Mouse (Mus musculus): ENCODE data around the gene Bclaf1.

The Bclaf1 gene

GRCm38 (mm10) chr10:20311918-20312735 is at the start of gene Bclaf1:
TSS of gene Bclaf1 (plus strand) at chr10:20312469.
- peak; percentile 99 to 100 for DNase-seq

GRCm38 (mm10) chr10:20262896-20263295 is 49.4 kb upstream of the Bclaf1 start:
- DNase-seq: no peak

GRCm38 (mm10) chr10:20264479-20264878 is 47.8 kb upstream of the Bclaf1 start:
- DNase-seq: no peak

GRCm38 (mm10) chr10:20267032-20267431 is 45.2 kb upstream of the Bclaf1 start:
- DNase-seq: no peak

GRCm38 (mm10) chr10:20268945-20269344 is 43.3 kb upstream of the Bclaf1 start:
- no peak for DNase-seq

GRCm38 (mm10) chr10:20272380-20272779 is 39.9 kb upstream of the Bclaf1 start:
- DNase-seq: no peak

- DNase-seq: no peak
Measured at GRCm38 (mm10) chr10:20273278-20273677, 39.0 kb upstream of the Bclaf1 start.

- DNase-seq: no peak
Measured at GRCm38 (mm10) chr10:20274022-20274421, 38.2 kb upstream of the Bclaf1 start.

GRCm38 (mm10) chr10:20281456-20281855 is 30.8 kb upstream of the Bclaf1 start:
- DNase-seq: no peak

GRCm38 (mm10) chr10:20285289-20285975 is 26.8 kb upstream of the Bclaf1 start:
- DNase-seq: peak; percentile 19

- no peak for DNase-seq
Measured at GRCm38 (mm10) chr10:20285994-20286836, 26.1 kb upstream of the Bclaf1 start.

- no peak for DNase-seq
Measured at GRCm38 (mm10) chr10:20287369-20287768, 24.9 kb upstream of the Bclaf1 start.

GRCm38 (mm10) chr10:20290467-20290883 is 21.8 kb upstream of the Bclaf1 start:
- DNase-seq: peak; percentile 85 to 89

GRCm38 (mm10) chr10:20295961-20296360 is 16.3 kb upstream of the Bclaf1 start:
- DNase-seq: no peak

- DNase-seq: no peak
Measured at GRCm38 (mm10) chr10:20298152-20298920, 13.9 kb upstream of the Bclaf1 start.

- DNase-seq: no peak
Measured at GRCm38 (mm10) chr10:20299114-20299513, 13.2 kb upstream of the Bclaf1 start.

- no peak for DNase-seq
Measured at GRCm38 (mm10) chr10:20310969-20311769, 1.1 kb upstream of the Bclaf1 start.

- peak; percentile 86 to 95 for DNase-seq
Measured at GRCm38 (mm10) chr10:20312736-20313301, 550 bp downstream of the Bclaf1 start.

GRCm38 (mm10) chr10:20313447-20313846 is 1.2 kb downstream of the Bclaf1 start:
- no peak for DNase-seq

GRCm38 (mm10) chr10:20313941-20314340 is 1.7 kb downstream of the Bclaf1 start:
- DNase-seq: no peak

GRCm38 (mm10) chr10:20314797-20315196 is 2.5 kb downstream of the Bclaf1 start:
- DNase-seq: peak in 1 of 2 experiments; percentile 26
